Mouse (Mus musculus): ENCODE data around the gene Utp4. TPM values are rescaled to one million over a fixed set of nuclear protein-coding genes. Genes with fewer than 3 reads are reported as not detected.
A peak's percentile ranks its signal among the peaks of the same experiment; 100 is the strongest.

Utp4 gene
- polyA plus RNA-seq, 1 experiment from 2014 or later: 93.0 TPM

DNA sequence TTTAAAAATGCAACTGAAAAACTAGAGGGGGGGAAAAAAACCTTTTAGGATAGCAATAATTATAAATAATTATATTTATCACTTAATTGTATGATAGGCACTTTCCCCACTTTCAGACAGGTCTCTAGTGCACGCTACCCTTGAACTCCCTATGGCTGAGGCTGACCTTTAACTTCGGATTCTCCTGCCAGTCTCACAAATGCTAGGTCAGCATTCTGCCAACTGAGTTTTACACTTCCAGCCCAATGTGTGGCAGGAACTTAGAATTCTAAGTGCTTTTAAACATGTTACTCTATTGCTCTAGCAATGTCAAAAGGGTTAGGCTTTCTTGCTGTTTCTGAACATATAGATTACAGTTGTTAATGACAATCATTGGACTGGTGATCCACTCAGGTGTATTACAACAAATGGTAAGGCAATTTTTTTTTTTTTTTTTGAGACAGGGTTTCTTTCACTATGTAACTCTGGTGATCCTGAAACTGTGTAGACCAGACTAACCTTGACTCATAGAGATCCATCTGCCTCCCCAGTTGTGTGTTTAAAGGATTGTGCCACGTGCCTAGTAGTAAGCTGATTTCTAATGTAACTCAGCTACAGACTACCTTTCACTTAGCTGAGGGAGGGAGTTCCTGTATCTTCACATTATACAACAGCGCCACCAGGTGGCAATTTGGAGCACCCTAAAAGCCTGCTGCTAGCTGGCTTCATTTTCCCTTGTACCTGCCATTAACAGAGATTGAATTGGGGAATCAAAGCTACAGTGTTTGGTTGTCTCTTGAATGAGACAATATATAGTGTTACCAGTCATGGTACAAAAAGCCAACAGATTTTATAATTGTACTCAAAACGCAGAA, 5.9 kb upstream of the Utp4 start:
- peak; percentile 87 for DNase-seq (ENCODE audit: low spot score)
- Histone ChIP-seq H3K27ac (replicated peaks; ENCODE audit: low read depth, low read length) (no peak overlapping the region), H3K9me3 (replicated peaks; ENCODE audit: control insufficient read depth, low read length) (no peaks in the 10 kb centered on the region), H3K27me3 (ENCODE audit: control insufficient read depth, insufficient read depth, low read length) (no peaks in the 10 kb centered on the region), H3K4me2 (ENCODE audit: low read depth, low read length) (no peak overlapping the region), H3K9ac (replicated peaks; ENCODE audit: low read length) (no peak overlapping the region), H3K4me1 (ENCODE audit: control insufficient read depth, insufficient read depth, low read length) (no peaks in the 10 kb centered on the region), H3K36me3 (replicated peaks; ENCODE audit: control insufficient read depth, insufficient read depth, low read depth, low read length) (peaks cover 14% of the 10 kb centered on the region), H3K4me3 (ENCODE audit: low read depth, low read length) (no peak overlapping the region)
- WGBS: 53% methylated on average over 5 of the region's 5 CpGs
- ATAC-seq (replicated peaks; ENCODE audit: insufficient number of reproducible peaks, low FRiP score, low TSS enrichment, low read depth): no peak

DNA sequence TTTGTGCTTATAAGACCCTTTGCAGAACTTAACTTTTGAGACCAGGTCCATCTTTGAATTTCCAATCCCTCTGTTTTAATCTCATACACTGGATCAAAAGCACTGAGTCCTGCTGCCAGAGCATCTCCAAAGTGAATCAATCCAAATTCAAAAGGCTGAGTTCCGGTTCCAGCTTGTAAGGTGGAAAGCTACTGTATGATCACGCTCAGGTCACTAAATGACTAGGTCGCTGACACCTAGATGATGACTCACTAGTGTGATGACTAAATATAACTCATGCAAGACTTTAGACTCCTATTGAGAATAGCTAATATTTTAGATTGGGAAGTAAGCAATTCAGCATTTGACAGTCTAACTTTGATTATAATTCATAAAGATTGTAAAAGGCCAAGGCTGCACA, 4.6 kb upstream of the Utp4 start:
- no peaks in the 10 kb centered on the region for H3K4me1 ChIP-seq (ENCODE audit: control insufficient read depth, insufficient read depth, low read length)
- H3K36me3 ChIP-seq (replicated peaks; ENCODE audit: control insufficient read depth, insufficient read depth, low read depth, low read length): peaks cover 12% of the 10 kb centered on the region
- no peak overlapping the region for H3K9ac ChIP-seq (replicated peaks; ENCODE audit: low read length)
- ATAC-seq (replicated peaks; ENCODE audit: insufficient number of reproducible peaks, low FRiP score, low TSS enrichment, low read depth): no peak
- no peak overlapping the region for H3K4me3 ChIP-seq (ENCODE audit: low read depth, low read length)
- H3K27ac ChIP-seq (replicated peaks; ENCODE audit: low read depth, low read length): no peak overlapping the region
- 86% methylated on average over 3 of the region's 3 CpGs for WGBS
- no peaks in the 10 kb centered on the region for H3K27me3 ChIP-seq (ENCODE audit: control insufficient read depth, insufficient read depth, low read length)
- no peak for DNase-seq (ENCODE audit: low spot score)
- no peaks in the 10 kb centered on the region for H3K9me3 ChIP-seq (replicated peaks; ENCODE audit: control insufficient read depth, low read length)
- H3K4me2 ChIP-seq (ENCODE audit: low read depth, low read length): no peak overlapping the region

DNA sequence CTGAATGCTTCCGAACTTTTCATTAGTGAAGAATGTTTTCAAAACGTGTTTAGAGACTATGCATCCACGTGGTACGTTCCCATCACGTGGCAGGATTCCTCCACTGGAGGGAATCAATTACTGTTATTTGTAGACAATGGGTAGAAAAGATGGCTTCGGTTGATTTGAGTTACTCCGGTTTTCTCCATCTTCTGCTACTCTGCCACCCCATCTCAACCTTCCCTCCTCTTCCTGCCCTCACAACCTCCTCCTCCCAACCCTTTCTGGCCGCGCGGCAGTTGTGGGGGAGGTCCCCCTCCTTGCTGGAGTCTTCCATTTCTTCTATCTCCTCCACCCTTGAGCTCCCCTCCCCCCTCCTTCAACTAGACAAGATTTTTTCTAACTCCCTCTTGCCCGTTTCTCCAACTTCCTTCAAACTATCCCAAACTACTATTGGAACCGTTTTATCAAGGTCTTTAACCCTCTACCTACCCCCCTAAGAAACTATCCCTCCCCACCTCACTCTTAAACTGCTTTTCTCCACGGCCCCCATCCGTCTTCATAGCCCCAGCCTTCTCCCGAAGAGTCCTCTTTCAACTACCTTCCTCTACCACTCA, 1.1 kb upstream of the Utp4 start:
- Histone ChIP-seq H3K4me2 (ENCODE audit: low read depth, low read length) (peak overlapping the region; percentile 65), H3K4me1 (ENCODE audit: control insufficient read depth, insufficient read depth, low read length) (no peaks in the 10 kb centered on the region), H3K9me3 (replicated peaks; ENCODE audit: control insufficient read depth, low read length) (no peaks in the 10 kb centered on the region), H3K27me3 (ENCODE audit: control insufficient read depth, insufficient read depth, low read length) (no peaks in the 10 kb centered on the region), H3K4me3 (ENCODE audit: low read depth, low read length) (peak overlapping the region; percentile 84), H3K27ac (replicated peaks; ENCODE audit: low read depth, low read length) (peak overlapping the region; percentile 94), H3K36me3 (replicated peaks; ENCODE audit: control insufficient read depth, insufficient read depth, low read depth, low read length) (no peaks in the 10 kb centered on the region; the same call in 1 of the 2 replicates), H3K9ac (replicated peaks; ENCODE audit: low read length) (peak overlapping the region; percentile 97)
- ATAC-seq (replicated peaks; ENCODE audit: insufficient number of reproducible peaks, low FRiP score, low TSS enrichment, low read depth): no peak
- peak; percentile 69 for DNase-seq (ENCODE audit: low spot score)
- under 1% methylated on average over 15 of the region's 15 CpGs for WGBS

GRCm38 (mm10) chr8:106892806-106893451, 507 bp upstream of the Utp4 start:
- Histone ChIP-seq H3K27me3 (ENCODE audit: control insufficient read depth, insufficient read depth, low read length) (no peaks in the 10 kb centered on the region), H3K36me3 (replicated peaks; ENCODE audit: control insufficient read depth, insufficient read depth, low read depth, low read length) (no peaks in the 10 kb centered on the region; the same call in 1 of the 2 replicates), H3K9me3 (replicated peaks; ENCODE audit: control insufficient read depth, low read length) (no peaks in the 10 kb centered on the region), H3K4me1 (ENCODE audit: control insufficient read depth, insufficient read depth, low read length) (no peaks in the 10 kb centered on the region), H3K27ac (replicated peaks; ENCODE audit: low read depth, low read length) (peak overlapping the region; percentile 94), H3K4me3 (ENCODE audit: low read depth, low read length) (peak overlapping the region; percentile 84), H3K4me2 (ENCODE audit: low read depth, low read length) (peak overlapping the region; percentile 65), H3K9ac (replicated peaks; ENCODE audit: low read length) (peak overlapping the region; percentile 97)
- under 1% methylated on average over 55 of the region's 57 CpGs for WGBS
- peak; percentile 74 for ATAC-seq (replicated peaks; ENCODE audit: insufficient number of reproducible peaks, low FRiP score, low TSS enrichment, low read depth)
- peak; percentile 67 for DNase-seq (ENCODE audit: low spot score)

DNA sequence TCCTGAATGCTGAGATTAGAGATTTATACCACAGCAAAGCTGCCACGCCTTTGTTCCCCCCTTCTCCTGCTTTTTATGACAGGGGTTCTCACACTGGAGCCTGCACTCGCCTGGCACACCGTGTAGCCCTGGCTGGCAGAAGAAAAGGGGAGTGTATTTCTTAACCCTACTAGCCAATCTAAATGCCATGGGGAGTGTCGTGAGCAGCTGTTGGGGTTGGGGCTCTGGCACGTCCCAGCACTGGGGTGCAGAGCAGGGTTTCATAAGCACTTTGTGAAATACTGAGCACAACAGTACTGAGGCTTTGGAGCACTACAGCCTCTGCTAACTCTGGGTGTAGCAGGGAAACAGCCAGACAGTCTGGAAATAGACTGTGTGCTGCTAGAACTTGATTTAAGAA, 6.0 kb downstream of the Utp4 start:
- H3K4me1 ChIP-seq (ENCODE audit: control insufficient read depth, insufficient read depth, low read length): no peaks in the 10 kb centered on the region
- ATAC-seq (replicated peaks; ENCODE audit: insufficient number of reproducible peaks, low FRiP score, low TSS enrichment, low read depth) (no peak), DNase-seq (ENCODE audit: low spot score) (no peak)
- no peak overlapping the region for H3K9ac ChIP-seq (replicated peaks; ENCODE audit: low read length)
- 89% methylated on average over 5 of the region's 5 CpGs for WGBS
- peaks cover 3% of the 10 kb centered on the region for H3K36me3 ChIP-seq (replicated peaks; ENCODE audit: control insufficient read depth, insufficient read depth, low read depth, low read length)
- no peak overlapping the region for H3K4me3 ChIP-seq (ENCODE audit: low read depth, low read length)
- no peaks in the 10 kb centered on the region for H3K27me3 ChIP-seq (ENCODE audit: control insufficient read depth, insufficient read depth, low read length)
- no peaks in the 10 kb centered on the region for H3K9me3 ChIP-seq (replicated peaks; ENCODE audit: control insufficient read depth, low read length)
- H3K4me2 ChIP-seq (ENCODE audit: low read depth, low read length): no peak overlapping the region
- no peak overlapping the region for H3K27ac ChIP-seq (replicated peaks; ENCODE audit: low read depth, low read length)

GRCm38 (mm10) chr8:106905727-106906480, 12.5 kb downstream of the Utp4 start:
- ATAC-seq (replicated peaks; ENCODE audit: insufficient number of reproducible peaks, low FRiP score, low TSS enrichment, low read depth) (no peak), DNase-seq (ENCODE audit: low spot score) (peak; percentile 72)
- H3K27ac ChIP-seq (replicated peaks; ENCODE audit: low read depth, low read length): no peak overlapping the region
- 92% methylated on average over 17 of the region's 17 CpGs for WGBS
- no peak overlapping the region for H3K4me2 ChIP-seq (ENCODE audit: low read depth, low read length)
- H3K9ac ChIP-seq (replicated peaks; ENCODE audit: low read length): no peak overlapping the region
- peaks cover 7% of the 10 kb centered on the region for H3K36me3 ChIP-seq (replicated peaks; ENCODE audit: control insufficient read depth, insufficient read depth, low read depth, low read length)
- H3K27me3 ChIP-seq (ENCODE audit: control insufficient read depth, insufficient read depth, low read length): no peaks in the 10 kb centered on the region
- no peaks in the 10 kb centered on the region for H3K4me1 ChIP-seq (ENCODE audit: control insufficient read depth, insufficient read depth, low read length)
- no peaks in the 10 kb centered on the region for H3K9me3 ChIP-seq (replicated peaks; ENCODE audit: control insufficient read depth, low read length)
- H3K4me3 ChIP-seq (ENCODE audit: low read depth, low read length): no peak overlapping the region

DNA sequence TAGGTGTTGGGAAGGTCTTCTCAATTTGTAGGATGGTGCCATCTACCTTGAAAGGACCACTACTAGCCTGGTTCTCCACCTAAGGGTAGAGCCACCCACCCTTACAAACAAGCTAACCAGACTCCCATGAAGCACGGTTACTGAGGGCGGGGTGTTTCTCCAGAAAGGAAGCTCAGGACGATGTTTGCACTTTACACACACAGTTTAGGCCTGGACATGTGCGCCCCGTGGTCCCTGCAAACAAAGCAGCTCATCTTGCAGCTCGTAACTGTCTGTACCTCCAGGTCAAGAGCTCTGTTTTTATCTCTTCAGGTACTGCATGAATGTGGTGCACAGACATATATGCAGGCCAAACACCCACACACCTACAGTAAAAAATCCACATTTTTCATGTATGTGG, 13.2 kb downstream of the Utp4 start:
- H3K27me3 ChIP-seq (ENCODE audit: control insufficient read depth, insufficient read depth, low read length): no peaks in the 10 kb centered on the region
- H3K27ac ChIP-seq (replicated peaks; ENCODE audit: low read depth, low read length): no peak overlapping the region
- no peak overlapping the region for H3K4me3 ChIP-seq (ENCODE audit: low read depth, low read length)
- ATAC-seq (replicated peaks; ENCODE audit: insufficient number of reproducible peaks, low FRiP score, low TSS enrichment, low read depth) (no peak), DNase-seq (ENCODE audit: low spot score) (no peak)
- WGBS: 89% methylated on average over 6 of the region's 6 CpGs
- no peak overlapping the region for H3K4me2 ChIP-seq (ENCODE audit: low read depth, low read length)
- H3K9ac ChIP-seq (replicated peaks; ENCODE audit: low read length): no peak overlapping the region
- H3K36me3 ChIP-seq (replicated peaks; ENCODE audit: control insufficient read depth, insufficient read depth, low read depth, low read length): peaks cover 7% of the 10 kb centered on the region
- no peaks in the 10 kb centered on the region for H3K9me3 ChIP-seq (replicated peaks; ENCODE audit: control insufficient read depth, low read length)
- no peaks in the 10 kb centered on the region for H3K4me1 ChIP-seq (ENCODE audit: control insufficient read depth, insufficient read depth, low read length)
